Mouse (Mus musculus): Measurements from ENCODE around the gene Asic2. TPM values are rescaled to one million over a fixed set of nuclear protein-coding genes. Genes with fewer than 3 reads are reported as not detected.

Gene Asic2
- polyA plus RNA-seq, 1 experiment from 2014 or later: not detected

Other genes starting within 250 kb of the Asic2 start
- not detected in 2 replicates for gene 5530401A14Rik, start 107.8 kb downstream of the Asic2 start, polyA plus RNA-seq (2015; fragmentation: Nextera tagmentation; extraction: Ambion mirVana)
- 1.9 and 2.0 TPM in 2 replicates for gene Ccl2, start 67.1 kb upstream of the Asic2 start, polyA plus RNA-seq (2015; fragmentation: Nextera tagmentation; extraction: Ambion mirVana)
- not detected in 2 replicates for gene Gm17268, start 70.1 kb upstream of the Asic2 start, polyA plus RNA-seq (2015; fragmentation: Nextera tagmentation; extraction: Ambion mirVana)
- 0.67 and 0.94 TPM in 2 replicates for gene Ccl7, start 77.3 kb upstream of the Asic2 start, polyA plus RNA-seq (2015; fragmentation: Nextera tagmentation; extraction: Ambion mirVana)
- 0.09 and 0.14 TPM in 2 replicates for gene Ccl11, start 89.4 kb upstream of the Asic2 start, polyA plus RNA-seq (2015; fragmentation: Nextera tagmentation; extraction: Ambion mirVana)
- 0.47 and 0.60 TPM in 2 replicates for gene Ccl12, start 133.4 kb upstream of the Asic2 start, polyA plus RNA-seq (2015; fragmentation: Nextera tagmentation; extraction: Ambion mirVana)
- not detected in 2 replicates for gene Ccl8, start 146.7 kb upstream of the Asic2 start, polyA plus RNA-seq (2015; fragmentation: Nextera tagmentation; extraction: Ambion mirVana)

All from liver, embryonic 13.5 days (tissue).